Mouse (Mus musculus) olfactory bulb, adult 2 months (tissue): ENCODE results near the gene Ak3.

Experiments used
- CTCF ChIP-seq: fragments of 200-500 bp; IDR thresholded peaks from 2 replicates; pipeline ENCODE4 v1.5.1; 2012; ENCODE audit warnings: low read depth, mild to moderate bottlenecking, low read length, moderate library complexity; ENCODE audit not compliant: insufficient read depth
- POLR2A ChIP-seq: fragments of 200-500 bp; IDR thresholded peaks from 2 replicates; pipeline ENCODE4 v1.6.1; 2012; ENCODE audit warnings: mild to moderate bottlenecking, low read depth, low read length, moderate library complexity; ENCODE audit not compliant: insufficient read depth

DNA sequence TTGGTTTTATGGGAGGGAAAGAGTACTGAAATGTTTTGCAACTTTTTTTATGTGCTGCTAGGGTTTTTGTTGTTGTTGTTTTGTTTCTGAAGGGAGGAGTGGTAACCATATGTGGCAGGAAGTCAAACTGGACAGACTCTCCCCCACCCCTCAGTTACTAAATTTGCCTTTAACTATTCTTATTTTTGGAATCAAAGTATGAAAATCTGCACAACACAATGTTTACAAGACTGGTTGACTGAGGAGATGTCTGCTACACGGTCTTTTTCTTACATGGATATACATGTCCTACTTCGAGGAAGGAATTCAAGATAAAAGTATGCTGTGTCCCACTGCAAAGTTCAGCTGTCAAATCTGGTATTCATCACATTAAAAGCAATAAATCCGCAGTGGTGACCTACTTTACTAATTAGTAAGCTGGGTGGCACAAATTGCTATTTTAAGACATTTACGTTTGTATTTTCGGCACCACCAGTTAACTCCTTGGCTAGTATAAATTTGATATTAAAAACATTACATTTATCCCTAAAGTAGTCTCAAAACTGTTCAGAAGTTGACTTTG is 31.5 kb downstream of the Ak3 start:
- no peak for TF ChIP-seq CTCF
- no peak for TF ChIP-seq POLR2A
